Mouse (Mus musculus) mesoderm, embryonic 11.5 days (tissue): ENCODE measurements at regions not wholly inside any gene's neighbourhood (a gene's known extent, or its start where the extent isn't known, plus 50 kb on each side); places are given as distances from the start of the nearest gene placed in this dataset.

Experiments used
- DNase-seq: peaks from one replicate; pipeline ENCODE4 v3.0.0-alpha.2; 2012; ENCODE audit warnings: low read depth, low spot score

- no peak for DNase-seq
Observed at GRCm38 (mm10) chr6:118285246-118285645, 87.7 kb upstream of the Ret start.

- no peak for DNase-seq
Observed at GRCm38 (mm10) chr6:118283949-118284568, 86.5 kb upstream of the Ret start.

GRCm38 (mm10) chr6:118263951-118264350 lies 66.4 kb upstream of the Ret start:
- DNase-seq, result peak; percentile 34

- DNase-seq, result no peak
Observed at GRCm38 (mm10) chr6:118259881-118260280, 62.4 kb upstream of the Ret start.

- no peak for DNase-seq
Observed at GRCm38 (mm10) chr6:118254871-118255270, 57.4 kb upstream of the Ret start.

GRCm38 (mm10) chr6:118252711-118253110 lies 55.2 kb upstream of the Ret start:
- no peak for DNase-seq

- no peak for DNase-seq
Observed at GRCm38 (mm10) chr6:118251131-118251530, 53.6 kb upstream of the Ret start.

GRCm38 (mm10) chr6:118250006-118250405 lies 52.5 kb upstream of the Ret start:
- no peak for DNase-seq
